Mouse (Mus musculus): ENCODE data around the gene Arhgap32.

The Arhgap32 gene

DNA sequence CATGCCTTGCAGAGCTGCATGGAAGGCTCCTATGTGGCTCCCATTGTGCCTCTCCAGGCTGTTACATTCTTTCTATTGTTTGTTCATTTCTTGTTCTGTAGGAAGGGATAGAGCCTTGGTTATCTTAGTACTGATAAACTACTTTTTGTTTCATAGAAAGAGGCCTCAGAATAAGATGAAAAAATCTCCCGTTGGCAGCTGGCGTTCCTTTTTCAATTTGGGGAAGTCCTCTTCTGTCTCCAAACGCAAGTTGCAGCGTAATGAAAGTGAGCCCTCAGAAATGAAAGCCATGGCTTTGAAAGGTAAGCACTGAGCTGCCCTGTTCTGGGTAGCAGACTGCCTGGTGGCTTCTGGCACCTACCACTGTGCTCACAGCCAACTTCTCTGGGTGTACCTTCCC is 134.6 kb downstream of the Arhgap32 start:
- DNase-seq (ENCODE audit: low read depth, low spot score) = no peak

GRCm38 (mm10) chr9:32253721-32254120 is 137.8 kb downstream of the Arhgap32 start:
- no peak for DNase-seq (ENCODE audit: low read depth, low spot score)

GRCm38 (mm10) chr9:32257365-32257764 is 141.4 kb downstream of the Arhgap32 start:
- DNase-seq (ENCODE audit: low read depth, low spot score) = no peak

DNA sequence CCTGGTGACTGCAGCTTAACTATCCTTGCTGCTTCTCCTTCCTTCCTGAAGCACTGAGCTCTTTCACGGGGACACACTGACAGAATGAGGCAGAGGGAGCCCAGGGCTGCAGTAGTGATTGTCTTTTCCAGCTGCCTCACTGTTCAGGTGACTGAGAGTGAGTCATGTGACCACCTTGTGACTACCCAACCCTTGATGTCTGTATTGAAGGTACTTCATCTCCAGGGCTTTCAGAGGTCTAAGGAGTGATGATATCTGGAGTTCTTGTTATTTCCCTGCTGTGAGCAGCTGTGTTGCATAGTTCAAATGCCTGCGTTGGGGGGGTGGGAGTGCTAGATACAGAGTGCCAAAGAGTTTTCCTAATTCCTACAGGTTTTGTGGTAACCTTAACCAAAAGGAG is 141.9 kb downstream of the Arhgap32 start:
- DNase-seq (ENCODE audit: low read depth, low spot score) = peak; percentile 54

GRCm38 (mm10) chr9:32271896-32272444 is 156.0 kb downstream of the Arhgap32 start:
- peak; percentile 78 for DNase-seq (ENCODE audit: low read depth, low spot score)

GRCm38 (mm10) chr9:32278052-32278451 is 162.1 kb downstream of the Arhgap32 start:
- DNase-seq (ENCODE audit: low read depth, low spot score) = no peak

GRCm38 (mm10) chr9:32279789-32280188 is 163.9 kb downstream of the Arhgap32 start:
- no peak for DNase-seq (ENCODE audit: low read depth, low spot score)

DNA sequence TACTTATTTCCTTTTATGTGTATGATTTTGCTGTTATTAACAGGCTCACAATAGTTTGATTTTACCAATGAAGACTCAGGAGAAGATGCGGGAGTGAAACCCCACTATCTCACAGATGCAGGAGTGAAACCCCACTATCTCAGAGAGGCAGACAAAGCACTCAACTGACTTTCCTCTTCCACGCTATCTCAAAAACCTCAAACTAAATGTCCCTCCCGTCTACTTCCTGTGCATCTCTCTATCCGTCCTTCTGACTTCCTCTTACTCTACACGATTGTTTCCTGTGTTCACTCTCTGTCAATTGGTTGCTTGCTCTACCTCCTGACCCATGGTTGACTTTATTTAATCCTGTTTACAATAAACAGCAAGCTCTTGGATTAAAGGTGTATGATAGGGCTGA is 164.5 kb downstream of the Arhgap32 start:
- DNase-seq (ENCODE audit: low read depth, low spot score) = no peak

DNA sequence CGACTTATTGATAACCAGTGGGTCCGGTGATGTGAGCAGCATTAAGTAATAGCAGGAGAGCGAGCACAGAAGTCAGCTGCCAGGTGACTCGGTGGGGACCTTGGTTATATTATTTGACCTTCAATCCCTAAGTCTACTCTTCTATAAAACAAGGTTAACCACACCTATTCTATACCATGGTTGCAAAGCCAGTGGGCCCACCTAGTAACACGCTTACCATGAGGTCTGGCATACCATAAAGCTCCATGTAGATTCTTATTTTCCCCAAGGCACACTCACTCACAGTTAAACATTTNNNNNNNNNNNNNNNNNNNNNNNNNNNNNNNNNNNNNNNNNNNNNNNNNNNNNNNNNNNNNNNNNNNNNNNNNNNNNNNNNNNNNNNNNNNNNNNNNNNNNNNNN is 167.7 kb downstream of the Arhgap32 start:
- DNase-seq (ENCODE audit: low read depth, low spot score) = no peak

GRCm38 (mm10) chr9:32291618-32292017 is 175.7 kb downstream of the Arhgap32 start:
- no peak for DNase-seq (ENCODE audit: low read depth, low spot score)

GRCm38 (mm10) chr9:32292686-32293085 is 176.8 kb downstream of the Arhgap32 start:
- peak; percentile 79 for DNase-seq (ENCODE audit: low read depth, low spot score)

DNA sequence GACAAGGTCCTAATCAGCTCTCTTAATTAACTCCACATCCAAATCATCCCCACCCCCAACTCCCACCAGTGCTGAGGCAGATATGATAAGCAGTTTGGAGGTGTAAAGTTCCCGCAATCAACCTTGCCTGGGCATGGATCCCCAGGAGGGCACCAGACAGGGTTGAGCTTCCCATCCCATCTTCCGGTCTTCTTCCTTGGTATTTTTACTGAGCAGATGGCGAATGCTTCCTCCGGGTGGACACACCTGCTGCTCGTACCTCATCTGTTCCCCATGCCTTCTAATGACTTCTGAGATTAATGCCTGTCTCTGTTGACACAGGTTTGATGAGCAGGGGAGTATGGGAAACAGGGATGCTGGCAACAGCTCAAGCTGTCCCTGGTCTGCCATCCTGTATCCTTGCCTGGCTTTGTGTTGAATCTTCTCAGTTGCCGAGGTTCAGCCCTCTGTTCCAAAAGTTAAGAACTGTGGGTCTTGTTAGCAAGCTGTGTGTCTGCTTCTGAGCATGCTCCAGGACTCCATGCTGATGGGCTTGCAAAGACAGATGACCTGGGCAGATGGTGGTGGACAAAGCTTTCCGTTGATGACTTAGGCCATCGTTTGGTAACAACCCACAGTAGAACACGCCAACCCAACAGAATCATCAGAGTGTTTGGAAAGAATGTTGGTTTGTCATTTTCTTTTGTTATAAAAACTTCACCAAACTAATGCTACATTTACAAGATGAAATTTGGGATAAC is 179.3 kb downstream of the Arhgap32 start:
- no peak for DNase-seq (ENCODE audit: low read depth, low spot score)

DNA sequence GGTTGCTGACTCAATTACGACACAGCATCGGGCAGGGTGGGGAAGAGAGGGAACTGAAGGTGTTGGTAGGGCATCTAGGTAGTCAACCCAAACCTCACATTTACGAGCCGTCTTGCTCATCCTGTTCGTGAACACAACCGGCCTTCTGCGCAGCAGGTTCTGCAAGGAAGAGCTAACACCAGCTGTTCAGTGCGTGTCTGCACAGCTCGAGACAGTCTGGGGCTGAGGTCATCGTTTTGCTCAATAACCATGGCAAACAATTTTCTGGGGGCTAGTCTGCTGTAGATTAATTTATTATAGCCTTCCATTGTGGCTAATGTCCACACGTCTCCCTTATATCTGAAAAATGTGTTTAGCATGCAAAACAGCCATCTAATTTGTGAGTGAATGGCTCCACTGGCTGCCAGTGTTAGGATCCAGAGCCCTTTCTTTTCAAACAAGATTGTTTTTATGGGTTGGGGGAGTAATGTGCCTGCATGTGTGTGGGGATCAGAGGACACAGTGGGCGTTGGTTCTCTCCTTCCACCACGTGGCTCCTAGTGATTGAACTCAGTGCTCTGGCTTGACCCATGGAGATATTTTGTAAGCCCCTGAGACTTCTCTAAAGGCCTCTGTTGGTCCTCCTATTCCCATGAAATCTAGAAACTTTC is 186.7 kb downstream of the Arhgap32 start:
- DNase-seq (ENCODE audit: low read depth, low spot score) = no peak

DNA sequence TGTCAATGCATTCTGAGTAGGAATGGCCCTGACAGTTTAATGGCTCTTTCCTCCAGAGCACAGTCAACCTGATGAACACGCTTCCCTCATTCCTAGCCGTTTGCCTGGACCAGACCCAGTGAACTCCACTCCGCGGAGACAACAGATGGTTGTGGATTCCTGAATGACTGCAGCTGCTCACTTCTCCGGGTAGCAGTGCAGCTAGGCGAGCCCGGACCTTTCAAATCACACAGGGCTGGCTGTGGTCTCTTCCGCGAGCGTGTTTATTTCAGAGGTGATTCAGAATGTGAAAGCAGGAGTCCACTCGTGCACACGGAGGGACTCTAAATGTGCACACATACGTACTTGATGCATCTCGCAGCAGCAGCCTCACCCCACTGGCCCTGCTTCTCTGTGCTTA is 195.8 kb downstream of the Arhgap32 start:
- DNase-seq (ENCODE audit: low read depth, low spot score) = no peak

- no peak for DNase-seq (ENCODE audit: low read depth, low spot score)
Measured at GRCm38 (mm10) chr9:32312208-32312607, 196.3 kb downstream of the Arhgap32 start.

DNA sequence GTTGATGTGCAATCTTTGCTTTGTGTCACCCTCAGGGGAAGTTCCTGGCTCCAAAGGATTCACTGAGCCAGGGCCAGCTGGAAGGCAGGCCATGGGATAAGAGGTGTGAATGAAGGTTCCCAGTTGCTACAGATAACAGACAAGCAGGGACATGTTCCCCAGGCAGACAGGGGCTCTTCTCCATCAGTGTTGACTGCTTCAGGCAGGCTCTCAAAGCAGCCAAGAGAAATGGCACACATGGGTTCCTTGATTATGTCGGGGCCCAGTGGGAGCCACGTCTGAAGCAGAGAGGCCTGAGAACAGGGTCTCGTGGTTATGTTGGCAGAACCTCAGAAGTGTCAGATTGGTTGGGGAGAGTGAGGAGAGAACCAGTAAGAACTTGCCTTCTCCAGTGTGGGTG is 198.1 kb downstream of the Arhgap32 start:
- DNase-seq (ENCODE audit: low read depth, low spot score) = no peak

GRCm38 (mm10) chr9:32315999-32316398 is 200.1 kb downstream of the Arhgap32 start:
- no peak for DNase-seq (ENCODE audit: low read depth, low spot score)

Data from R1 (cell line).